Mouse (Mus musculus): ENCODE measurements around the gene Cntnap2. TPM values are rescaled to one million over a fixed set of nuclear protein-coding genes. Genes with fewer than 3 reads are reported as not detected.

Gene Cntnap2
- polyA plus RNA-seq, 1 experiment from 2014 or later = not detected

DNA sequence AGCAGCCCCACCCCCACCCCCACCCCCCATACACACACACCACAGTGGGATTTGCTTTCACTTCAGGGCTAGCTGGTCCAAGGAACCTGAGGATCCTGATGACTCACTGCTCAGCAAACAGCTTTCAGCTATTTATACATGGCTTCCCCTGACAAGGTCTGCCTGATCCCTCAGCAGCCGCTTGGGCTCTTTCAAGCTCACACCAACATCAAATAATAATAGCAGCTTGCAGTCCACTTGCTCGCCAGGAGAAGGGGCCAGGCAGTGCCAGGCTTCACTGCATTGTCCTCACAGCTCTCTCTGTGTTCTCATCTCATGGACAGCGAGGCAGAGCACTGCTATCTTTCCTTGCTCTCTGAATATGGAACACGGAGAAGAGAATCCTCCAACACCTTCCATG is 2273.9 kb downstream of the Cntnap2 start:
- Histone ChIP-seq H3K9me3 (ENCODE audit: low read length) (no peaks in the 10 kb centered on the region), H3K4me1 (ENCODE audit: insufficient read depth) (no peaks in the 10 kb centered on the region), H3K27me3 (ENCODE audit: insufficient read depth, low read length) (no peaks in the 10 kb centered on the region), H3K4me3 (ENCODE audit: low read depth, low read length) (no peak overlapping the region), H3K36me3 (replicated peaks; ENCODE audit: insufficient read depth, low read length) (no peaks in the 10 kb centered on the region), H3K27ac (ENCODE audit: low read depth) (no peak overlapping the region), H3K4me2 (ENCODE audit: low read depth, low read length) (no peak overlapping the region), H3K9ac (replicated peaks) (no peak overlapping the region)
- TF ChIP-seq CTCF (IDR thresholded peaks at IDR 0.05; ENCODE audit: low read depth) = no peak
- no peak for TF ChIP-seq EP300 (IDR thresholded peaks at IDR 0.05; ENCODE audit: low read depth)
- 52% methylated on average over 4 of the region's 4 CpGs for WGBS (ENCODE audit: insufficient replicate concordance)
- DNase-seq (no peak), ATAC-seq (no peak)

DNA sequence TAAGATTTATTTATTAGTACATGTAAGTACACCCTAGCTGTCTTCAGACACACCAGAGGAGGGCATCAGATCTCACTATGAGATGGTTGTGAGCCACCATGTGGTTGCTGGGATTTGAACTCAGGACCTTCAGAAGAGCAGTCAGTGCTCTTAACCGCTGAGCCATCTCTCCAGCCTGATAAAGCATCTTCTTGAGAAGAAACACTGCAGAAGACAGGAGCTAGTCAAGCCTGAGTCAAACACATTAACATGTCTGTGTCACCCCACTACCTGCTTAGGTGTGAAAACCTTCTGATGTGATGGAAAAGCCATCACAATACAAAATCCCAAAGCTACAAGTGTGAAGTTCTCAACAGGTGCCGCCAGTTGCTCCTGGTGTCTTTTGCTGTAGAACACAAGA is 2275.2 kb downstream of the Cntnap2 start:
- no peaks in the 10 kb centered on the region for H3K27me3 ChIP-seq (ENCODE audit: insufficient read depth, low read length)
- H3K4me2 ChIP-seq (ENCODE audit: low read depth, low read length) = no peak overlapping the region
- H3K9me3 ChIP-seq (ENCODE audit: low read length) = no peaks in the 10 kb centered on the region
- DNase-seq (no peak), ATAC-seq (no peak)
- no peak overlapping the region for H3K9ac ChIP-seq (replicated peaks)
- no peaks in the 10 kb centered on the region for H3K4me1 ChIP-seq (ENCODE audit: insufficient read depth)
- no peaks in the 10 kb centered on the region for H3K36me3 ChIP-seq (replicated peaks; ENCODE audit: insufficient read depth, low read length)
- TF ChIP-seq EP300 (IDR thresholded peaks at IDR 0.05; ENCODE audit: low read depth) (no peak), CTCF (IDR thresholded peaks at IDR 0.05; ENCODE audit: low read depth) (no peak)
- H3K4me3 ChIP-seq (ENCODE audit: low read depth, low read length) = no peak overlapping the region
- no peak overlapping the region for H3K27ac ChIP-seq (ENCODE audit: low read depth)
- WGBS (ENCODE audit: insufficient replicate concordance) = 86% methylated on average over 2 of the region's 2 CpGs

DNA sequence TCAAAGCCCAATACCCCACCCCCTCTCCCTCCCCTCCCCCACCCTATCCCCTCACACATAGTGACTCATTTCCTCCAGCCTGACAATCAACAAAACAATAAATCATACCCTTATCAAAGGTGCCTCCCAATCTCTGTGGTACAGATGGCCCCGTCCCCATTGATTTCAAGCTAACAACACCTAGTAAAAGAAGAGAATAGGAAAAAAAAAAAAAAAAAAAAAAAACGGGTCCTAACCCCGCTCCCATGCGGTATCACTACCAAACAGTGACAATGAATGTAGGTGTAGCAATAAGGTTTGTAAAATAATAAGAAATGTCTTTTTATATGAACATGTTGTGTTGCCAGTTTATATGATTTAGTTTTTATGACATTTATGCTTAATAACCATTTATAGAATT is 2278.1 kb downstream of the Cntnap2 start:
- no peak overlapping the region for H3K9ac ChIP-seq (replicated peaks)
- no peak for ATAC-seq
- H3K27me3 ChIP-seq (ENCODE audit: insufficient read depth, low read length) = no peaks in the 10 kb centered on the region
- H3K4me3 ChIP-seq (ENCODE audit: low read depth, low read length) = no peak overlapping the region
- H3K36me3 ChIP-seq (replicated peaks; ENCODE audit: insufficient read depth, low read length) = no peaks in the 10 kb centered on the region
- no peak for DNase-seq
- no peaks in the 10 kb centered on the region for H3K4me1 ChIP-seq (ENCODE audit: insufficient read depth)
- WGBS (ENCODE audit: insufficient replicate concordance) = 59% methylated on average over 4 of the region's 4 CpGs
- no peak overlapping the region for H3K4me2 ChIP-seq (ENCODE audit: low read depth, low read length)
- H3K27ac ChIP-seq (ENCODE audit: low read depth) = no peak overlapping the region
- TF ChIP-seq CTCF (IDR thresholded peaks at IDR 0.05; ENCODE audit: low read depth) (no peak), EP300 (IDR thresholded peaks at IDR 0.05; ENCODE audit: low read depth) (no peak)
- H3K9me3 ChIP-seq (ENCODE audit: low read length) = no peaks in the 10 kb centered on the region

DNA sequence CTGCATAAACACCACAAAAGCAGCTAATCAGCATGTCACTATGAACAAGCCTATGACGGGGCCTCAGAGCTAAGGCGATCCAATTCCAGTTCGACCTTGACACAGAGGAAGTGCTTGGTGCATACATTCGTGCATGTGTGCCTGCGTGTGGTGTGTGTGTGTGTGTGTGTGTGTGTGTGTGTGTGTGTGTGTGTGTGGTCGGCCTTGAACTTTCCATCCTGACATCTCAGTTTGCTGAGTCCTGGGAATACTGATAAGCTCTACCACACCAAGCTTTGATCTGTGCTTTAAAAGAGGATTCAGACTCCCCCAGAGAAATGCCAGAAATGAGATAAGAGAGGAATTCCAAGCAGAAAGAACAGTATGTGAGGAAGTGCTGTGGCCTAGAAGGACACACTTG is 2279.0 kb downstream of the Cntnap2 start:
- WGBS (ENCODE audit: insufficient replicate concordance) = 25% methylated on average over 6 of the region's 6 CpGs
- no peaks in the 10 kb centered on the region for H3K27me3 ChIP-seq (ENCODE audit: insufficient read depth, low read length)
- no peak overlapping the region for H3K9ac ChIP-seq (replicated peaks)
- H3K4me1 ChIP-seq (ENCODE audit: insufficient read depth) = no peaks in the 10 kb centered on the region
- no peaks in the 10 kb centered on the region for H3K9me3 ChIP-seq (ENCODE audit: low read length)
- peak; percentile 38; the same call in 1 of the 2 replicates for ATAC-seq
- peak; percentile 21 for DNase-seq
- TF ChIP-seq EP300 (IDR thresholded peaks at IDR 0.05; ENCODE audit: low read depth) (no peak), CTCF (IDR thresholded peaks at IDR 0.05; ENCODE audit: low read depth) (no peak)
- H3K4me3 ChIP-seq (ENCODE audit: low read depth, low read length) = no peak overlapping the region
- H3K27ac ChIP-seq (ENCODE audit: low read depth) = 0 out of 2 replicates have a peak overlapping the region, but pooled peaks have one; percentile 3
- H3K4me2 ChIP-seq (ENCODE audit: low read depth, low read length) = no peak overlapping the region
- no peaks in the 10 kb centered on the region for H3K36me3 ChIP-seq (replicated peaks; ENCODE audit: insufficient read depth, low read length)

DNA sequence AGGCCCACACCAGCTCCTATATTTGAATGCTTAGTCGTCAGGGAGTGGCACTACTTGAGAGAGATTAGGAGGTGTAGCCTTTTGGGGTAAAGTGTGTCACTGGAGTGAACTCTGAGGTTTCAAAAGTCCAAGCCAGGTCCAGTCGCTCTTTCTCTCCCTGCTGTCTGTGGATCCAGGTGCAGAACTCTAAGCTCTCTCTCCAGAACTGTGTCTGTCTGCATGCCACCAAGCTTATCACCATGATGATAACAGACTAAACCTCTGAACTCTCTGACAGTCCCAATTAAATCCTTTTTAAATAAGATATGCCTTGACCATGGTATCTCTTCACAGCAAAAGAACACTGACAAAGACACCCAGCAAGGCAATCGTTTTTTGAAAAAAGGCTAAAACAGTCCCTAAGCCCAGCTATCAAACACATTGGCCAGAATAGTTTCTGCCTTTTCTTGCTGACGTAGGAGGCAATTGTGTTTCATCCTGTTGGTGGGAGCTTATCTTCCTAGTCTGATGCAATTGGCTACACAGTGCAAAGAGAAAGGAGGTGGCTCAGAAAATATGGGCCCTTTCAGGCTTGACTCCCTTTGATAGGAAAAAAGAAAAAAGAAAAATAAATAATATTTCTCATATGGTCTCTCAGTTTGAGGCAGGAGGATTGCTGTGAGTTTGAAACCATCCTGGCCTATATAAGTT is 2281.8 kb downstream of the Cntnap2 start:
- Histone ChIP-seq H3K36me3 (replicated peaks; ENCODE audit: insufficient read depth, low read length) (no peaks in the 10 kb centered on the region), H3K27me3 (ENCODE audit: insufficient read depth, low read length) (no peaks in the 10 kb centered on the region), H3K9ac (replicated peaks) (no peak overlapping the region), H3K4me1 (ENCODE audit: insufficient read depth) (no peaks in the 10 kb centered on the region), H3K27ac (ENCODE audit: low read depth) (0 out of 2 replicates have a peak overlapping the region, but pooled peaks have one; percentile 35), H3K9me3 (ENCODE audit: low read length) (no peaks in the 10 kb centered on the region), H3K4me3 (ENCODE audit: low read depth, low read length) (no peak overlapping the region), H3K4me2 (ENCODE audit: low read depth, low read length) (no peak overlapping the region)
- DNase-seq = no peak
- WGBS (ENCODE audit: insufficient replicate concordance) = 44% methylated on average over 4 of the region's 4 CpGs
- peak; percentile 69; the same call in 1 of the 2 replicates for ATAC-seq
- TF ChIP-seq EP300 (IDR thresholded peaks at IDR 0.05; ENCODE audit: low read depth) (no peak), CTCF (IDR thresholded peaks at IDR 0.05; ENCODE audit: low read depth) (no peak)

DNA sequence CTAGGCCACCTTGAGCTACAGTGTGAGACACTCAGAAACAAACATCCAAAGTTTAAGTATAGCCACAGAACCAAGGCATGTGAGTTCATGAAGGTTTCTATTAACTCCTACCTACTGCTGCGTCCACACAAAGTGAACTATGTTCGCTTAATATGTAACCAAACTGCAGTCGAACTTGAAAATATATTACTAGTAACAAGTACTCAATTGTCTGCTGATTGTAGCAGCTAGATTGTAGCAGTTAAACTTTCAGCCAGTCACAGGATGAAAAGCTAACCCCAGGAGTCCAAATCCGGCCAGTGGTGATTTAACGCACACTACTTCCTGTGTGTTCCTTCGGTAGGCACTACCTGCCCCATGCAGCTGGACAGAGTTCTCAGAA is 2282.3 kb downstream of the Cntnap2 start:
- no peak overlapping the region for H3K4me2 ChIP-seq (ENCODE audit: low read depth, low read length)
- WGBS (ENCODE audit: insufficient replicate concordance) = 50% methylated on average over 6 of the region's 6 CpGs
- H3K27ac ChIP-seq (ENCODE audit: low read depth) = 0 out of 2 replicates have a peak overlapping the region, but pooled peaks have one; percentile 35
- H3K27me3 ChIP-seq (ENCODE audit: insufficient read depth, low read length) = no peaks in the 10 kb centered on the region
- H3K4me3 ChIP-seq (ENCODE audit: low read depth, low read length) = no peak overlapping the region
- H3K9me3 ChIP-seq (ENCODE audit: low read length) = no peaks in the 10 kb centered on the region
- H3K36me3 ChIP-seq (replicated peaks; ENCODE audit: insufficient read depth, low read length) = no peaks in the 10 kb centered on the region
- H3K9ac ChIP-seq (replicated peaks) = no peak overlapping the region
- ATAC-seq = peak; percentile 56; the same call in 1 of the 2 replicates
- DNase-seq = no peak
- H3K4me1 ChIP-seq (ENCODE audit: insufficient read depth) = no peaks in the 10 kb centered on the region
- no peak for TF ChIP-seq CTCF (IDR thresholded peaks at IDR 0.05; ENCODE audit: low read depth)
- no peak for TF ChIP-seq EP300 (IDR thresholded peaks at IDR 0.05; ENCODE audit: low read depth)

Measured in liver, postnatal 0 days (tissue).